In the genomic region with DNA sequence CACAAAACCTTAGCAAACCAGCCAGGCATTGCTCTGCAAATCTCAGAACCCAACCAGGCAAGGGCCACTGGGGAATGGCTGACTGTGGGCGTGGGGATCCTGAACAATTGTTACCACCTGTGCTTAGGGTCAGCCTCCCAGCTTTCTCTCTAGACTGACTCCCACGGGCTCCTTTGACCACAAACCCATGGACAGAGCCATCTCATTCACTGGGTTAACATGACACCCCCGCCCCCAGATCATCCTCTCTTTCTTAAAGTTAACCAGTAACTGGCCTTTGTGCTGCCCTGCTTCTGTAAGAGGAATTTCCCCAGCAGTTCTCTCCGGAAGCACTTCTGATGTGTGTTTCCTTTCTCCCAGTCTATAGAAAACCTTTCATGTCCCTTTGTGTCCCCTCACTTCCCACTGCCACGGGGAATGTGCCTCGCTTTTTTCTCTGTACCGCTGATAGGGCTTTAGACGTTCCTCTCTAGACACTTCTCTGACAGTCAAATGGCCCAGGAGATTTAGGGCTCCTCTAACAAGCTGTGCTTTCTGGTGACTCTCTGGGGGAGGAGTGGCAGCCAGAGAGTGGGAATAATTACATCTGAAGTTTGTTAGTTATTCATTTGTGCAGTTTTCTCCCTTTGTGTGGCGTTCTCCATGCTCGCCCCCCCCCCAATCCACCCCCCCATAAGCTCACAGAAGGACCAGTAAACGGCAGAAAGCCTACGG, we compare ENCODE assay signal across 18 mouse cellular contexts.
DNase-seq lines count a peak whose midpoint lies in the region; ATAC-seq and TF ChIP-seq lines count a peak whose summit lies in the region.
"Had no signal": no experiment of that assay in that cellular context is flagged by ENCODE, and none has a peak within 500 bp of the region (broad histone marks: within the 10 kb centered on the region; RNA-seq: fewer than 3 reads in every experiment).

No protein-coding gene starts in this region.

- TF ChIP-seq CTCF in forebrain, postnatal 0 days (IDR thresholded peaks at IDR 0.05; ENCODE audit: low read depth): no peak
- TF ChIP-seq CTCF in liver, postnatal 0 days (IDR thresholded peaks at IDR 0.05; ENCODE audit: low read depth): no peak

- no peak for ATAC-seq in forebrain, embryonic 14.5 days
- ATAC-seq in forebrain, postnatal 0 days: no peak
- ATAC-seq in neural tube, embryonic 14.5 days (ENCODE audit: low read depth): no peak
- no peak for ATAC-seq in liver, postnatal 0 days
- ATAC-seq: intestine, postnatal 0 days; Patski had no signal

- 23% methylated on average over 12 of the region's 12 CpGs for WGBS in forebrain, embryonic 14.5 days
- WGBS in forebrain, postnatal 0 days: 22% methylated on average over 12 of the region's 12 CpGs
- 4% methylated on average over 12 of the region's 12 CpGs for WGBS in neural tube, embryonic 14.5 days
- 25% methylated on average over 12 of the region's 12 CpGs for WGBS in liver, postnatal 0 days (ENCODE audit: insufficient replicate concordance)

- no peak for TF ChIP-seq EP300 in liver, postnatal 0 days (IDR thresholded peaks at IDR 0.05; ENCODE audit: low read depth)

- 0 out of 2 replicates have a peak, but pooled peaks cover 4% of the 10 kb centered on the region for H3K27me3 ChIP-seq in forebrain, embryonic 14.5 days (replicated peaks; ENCODE audit: control insufficient read depth, insufficient read depth, low read length)
- peaks cover 9% of the 10 kb centered on the region for H3K27me3 ChIP-seq in forebrain, postnatal 0 days (ENCODE audit: insufficient read depth, low read length)
- no peaks in the 10 kb centered on the region for H3K27me3 ChIP-seq in neural tube, embryonic 14.5 days (ENCODE audit: control insufficient read depth, insufficient read depth, low read length)
- no peaks in the 10 kb centered on the region for H3K27me3 ChIP-seq in liver, postnatal 0 days (ENCODE audit: insufficient read depth, low read length)
- H3K27me3 ChIP-seq: liver, embryonic 15.5 days; stomach, embryonic 15.5 days had no signal

- no peaks in the 10 kb centered on the region for H3K36me3 ChIP-seq in forebrain, embryonic 14.5 days (ENCODE audit: control insufficient read depth, insufficient read depth, low read length)
- H3K36me3 ChIP-seq in forebrain, postnatal 0 days (ENCODE audit: insufficient read depth): no peaks in the 10 kb centered on the region
- H3K36me3 ChIP-seq in neural tube, embryonic 14.5 days (ENCODE audit: control insufficient read depth, insufficient read depth, low read length): no peaks in the 10 kb centered on the region
- H3K36me3 ChIP-seq in liver, postnatal 0 days (replicated peaks; ENCODE audit: insufficient read depth, low read length): no peaks in the 10 kb centered on the region
- H3K36me3 ChIP-seq: hindbrain, embryonic 15.5 days; limb, embryonic 12.5 days; liver, embryonic 15.5 days; midbrain, embryonic 12.5 days; stomach, embryonic 15.5 days had no signal

- no peak overlapping the region for H3K27ac ChIP-seq in forebrain, embryonic 14.5 days (ENCODE audit: low read depth, low read length)
- no peak overlapping the region for H3K27ac ChIP-seq in forebrain, postnatal 0 days (ENCODE audit: low read depth, low read length)
- H3K27ac ChIP-seq in neural tube, embryonic 14.5 days (ENCODE audit: low read depth, low read length): no peak overlapping the region
- no peak overlapping the region for H3K27ac ChIP-seq in liver, postnatal 0 days (ENCODE audit: low read depth)
- H3K27ac ChIP-seq: gastrocnemius, adult 2 months; hindbrain, embryonic 15.5 days; limb, embryonic 12.5 days; liver, embryonic 15.5 days; midbrain, embryonic 12.5 days; stomach, embryonic 15.5 days had no signal

- no peak overlapping the region for H3K4me3 ChIP-seq in forebrain, embryonic 14.5 days (ENCODE audit: low read depth, low read length)
- no peak overlapping the region for H3K4me3 ChIP-seq in forebrain, postnatal 0 days (ENCODE audit: low read depth, low read length)
- H3K4me3 ChIP-seq in neural tube, embryonic 14.5 days (ENCODE audit: low read depth, low read length): no peak overlapping the region
- no peak overlapping the region for H3K4me3 ChIP-seq in liver, postnatal 0 days (ENCODE audit: low read depth, low read length)
- H3K4me3 ChIP-seq: gastrocnemius, adult 2 months; hindbrain, embryonic 15.5 days; limb, embryonic 12.5 days; liver, embryonic 15.5 days; midbrain, embryonic 12.5 days; myocyte; stomach, embryonic 15.5 days had no signal

- peak; percentile 20 for DNase-seq in forebrain, embryonic 14.5 days (ENCODE audit: low spot score)
- DNase-seq in forebrain, postnatal 0 days: no peak
- DNase-seq in embryo, embryonic 11.5 days (ENCODE audit: low read depth, low spot score): peak; percentile 17
- peak; percentile 38 for DNase-seq in kidney, postnatal 14 days
- DNase-seq in thymus, postnatal 25 days: no peak
- DNase-seq in liver, postnatal 0 days: no peak
- DNase-seq: B cell, adult 2 months; gastrocnemius, adult 2 months; lung, postnatal 36 days had no signal

- no peaks in the 10 kb centered on the region for H3K9me3 ChIP-seq in forebrain, embryonic 14.5 days (replicated peaks; ENCODE audit: control insufficient read depth, low read length)
- H3K9me3 ChIP-seq in forebrain, postnatal 0 days (ENCODE audit: low read length): no peaks in the 10 kb centered on the region
- no peaks in the 10 kb centered on the region for H3K9me3 ChIP-seq in neural tube, embryonic 14.5 days (ENCODE audit: control insufficient read depth, low read length)
- H3K9me3 ChIP-seq in liver, postnatal 0 days (ENCODE audit: low read length): no peaks in the 10 kb centered on the region
- H3K9me3 ChIP-seq: hindbrain, embryonic 15.5 days; limb, embryonic 12.5 days; liver, embryonic 15.5 days; midbrain, embryonic 12.5 days; stomach, embryonic 15.5 days had no signal

- H3K4me2 ChIP-seq in forebrain, embryonic 14.5 days (ENCODE audit: low read length): no peak overlapping the region
- no peak overlapping the region for H3K4me2 ChIP-seq in forebrain, postnatal 0 days (ENCODE audit: low read depth)
- H3K4me2 ChIP-seq in neural tube, embryonic 14.5 days (ENCODE audit: low read depth, low read length): peak overlapping the region; percentile 6; the same call in 1 of the 2 replicates
- H3K4me2 ChIP-seq in liver, postnatal 0 days (ENCODE audit: low read depth, low read length): no peak overlapping the region
- H3K4me2 ChIP-seq: hindbrain, embryonic 15.5 days; limb, embryonic 12.5 days; liver, embryonic 15.5 days; midbrain, embryonic 12.5 days; stomach, embryonic 15.5 days had no signal

- peaks cover 10% of the 10 kb centered on the region for H3K4me1 ChIP-seq in forebrain, embryonic 14.5 days (ENCODE audit: control insufficient read depth, insufficient read depth, low read length)
- peaks cover 10% of the 10 kb centered on the region; the same call in 1 of the 2 replicates for H3K4me1 ChIP-seq in forebrain, postnatal 0 days (ENCODE audit: insufficient read depth)
- H3K4me1 ChIP-seq in neural tube, embryonic 14.5 days (ENCODE audit: control insufficient read depth, insufficient read depth, low read length): peaks cover 8% of the 10 kb centered on the region
- H3K4me1 ChIP-seq in liver, postnatal 0 days (ENCODE audit: insufficient read depth): peaks cover 2% of the 10 kb centered on the region; the same call in 1 of the 2 replicates
- H3K4me1 ChIP-seq: liver, embryonic 15.5 days; stomach, embryonic 15.5 days had no signal

- H3K9ac ChIP-seq in forebrain, embryonic 14.5 days (ENCODE audit: low read length): no peak overlapping the region
- no peak overlapping the region for H3K9ac ChIP-seq in forebrain, postnatal 0 days
- H3K9ac ChIP-seq in neural tube, embryonic 14.5 days (replicated peaks; ENCODE audit: low read depth, low read length): no peak overlapping the region
- no peak overlapping the region for H3K9ac ChIP-seq in liver, postnatal 0 days (replicated peaks)
- H3K9ac ChIP-seq: hindbrain, embryonic 15.5 days; limb, embryonic 12.5 days; liver, embryonic 15.5 days; midbrain, embryonic 12.5 days; stomach, embryonic 15.5 days had no signal

Comparison
In these comparisons a context has a peak if more than half of its experiments do, and no peak if none do; other contexts are left out.
1. DNase-seq: peak in forebrain, embryonic 14.5 days (single experiment), embryo, embryonic 11.5 days (single experiment) and kidney, postnatal 14 days (single experiment); none in forebrain, postnatal 0 days (single experiment), thymus, postnatal 25 days (single experiment) and liver, postnatal 0 days (single experiment).